Mouse (Mus musculus): ENCODE data around the gene Irs3. TPM values are rescaled to one million over a fixed set of nuclear protein-coding genes. Genes with fewer than 3 reads are reported as not detected.
A peak's percentile ranks its signal among the peaks of the same experiment; 100 is the strongest.
"Not testable (repeated sequence)": the region's sequence is repeated elsewhere in the genome, so short reads cannot be mapped to it uniquely, and the experiment has no call there.

Irs3 gene
- total RNA-seq, 2 experiments from 2014 or later = 0.59 to 1.2 TPM

GRCm38 (mm10) chr5:137628498-137629305 is 16.8 kb downstream of the Irs3 start, which contains the start of the genes Fbxo24, Lrch4 and Gm20605:
Fbxo24 (minus strand) TSS chr5:137629002.
Lrch4 (plus strand) TSS chr5:137629121.
Gm20605 (plus strand) TSS chr5:137629175.
- DNase-seq (ENCODE audit: low spot score in 2 of 2) = peak; percentile 93 to 98

GRCm38 (mm10) chr5:137627991-137628390 is 17.5 kb downstream of the Irs3 start:
- no peak for DNase-seq (ENCODE audit: low spot score in 2 of 2)

GRCm38 (mm10) chr5:137623937-137624530 is 21.5 kb downstream of the Irs3 start:
- DNase-seq (ENCODE audit: low spot score in 2 of 2) = no peak

GRCm38 (mm10) chr5:137615347-137615746 is 30.2 kb downstream of the Irs3 start:
- DNase-seq (ENCODE audit: low spot score in 2 of 2) = no peak

GRCm38 (mm10) chr5:137614921-137615320 is 30.6 kb downstream of the Irs3 start:
- DNase-seq (ENCODE audit: low spot score in 2 of 2) = not testable (repeated sequence)

GRCm38 (mm10) chr5:137613550-137613949 is 32.0 kb downstream of the Irs3 start, which contains the start of gene Pcolce:
Pcolce (minus strand) TSS chr5:137613784.
- no peak for DNase-seq (ENCODE audit: low spot score in 2 of 2)

GRCm38 (mm10) chr5:137613076-137613475 is 32.4 kb downstream of the Irs3 start:
- DNase-seq (ENCODE audit: low spot score in 2 of 2) = no peak

- DNase-seq (ENCODE audit: low spot score in 2 of 2) = peak; percentile 72 to 87
Measured at GRCm38 (mm10) chr5:137611245-137611602, 34.3 kb downstream of the Irs3 start.

- DNase-seq (ENCODE audit: low spot score in 2 of 2) = peak; percentile 80 to 89
Measured at GRCm38 (mm10) chr5:137610548-137611244, 34.8 kb downstream of the Irs3 start.

- DNase-seq (ENCODE audit: low spot score in 2 of 2) = no peak
Measured at GRCm38 (mm10) chr5:137610056-137610455, 35.5 kb downstream of the Irs3 start.

GRCm38 (mm10) chr5:137609292-137609691 is 36.2 kb downstream of the Irs3 start:
- DNase-seq (ENCODE audit: low spot score in 2 of 2) = no peak

- DNase-seq (ENCODE audit: low spot score in 2 of 2) = no peak
Measured at GRCm38 (mm10) chr5:137608654-137609190, 36.8 kb downstream of the Irs3 start.

- no peak for DNase-seq (ENCODE audit: low spot score in 2 of 2)
Measured at GRCm38 (mm10) chr5:137607860-137608653, 37.5 kb downstream of the Irs3 start.

GRCm38 (mm10) chr5:137601365-137601729 is 44.2 kb downstream of the Irs3 start:
- peak in 1 of 2 experiments; percentile 38 for DNase-seq (ENCODE audit: low spot score in 2 of 2)

GRCm38 (mm10) chr5:137600619-137601364 is 44.7 kb downstream of the Irs3 start, which contains the start of gene Mospd3:
Mospd3 (minus strand) TSS chr5:137601058.
- DNase-seq (ENCODE audit: low spot score in 2 of 2) = peak; percentile 92 to 96

GRCm38 (mm10) chr5:137600281-137600618 is 45.3 kb downstream of the Irs3 start:
- no peak for DNase-seq (ENCODE audit: low spot score in 2 of 2)

- no peak for DNase-seq (ENCODE audit: low spot score in 2 of 2)
Measured at GRCm38 (mm10) chr5:137599600-137599999, 45.9 kb downstream of the Irs3 start.

GRCm38 (mm10) chr5:137598100-137598826 is 47.3 kb downstream of the Irs3 start:
- DNase-seq (ENCODE audit: low spot score in 2 of 2) = no peak

GRCm38 (mm10) chr5:137597625-137598024 is 47.9 kb downstream of the Irs3 start:
- DNase-seq (ENCODE audit: low spot score in 2 of 2) = no peak
